Mouse (Mus musculus): ENCODE results near the gene Fancb.

GRCm38 (mm10) chrX:164941540-164941939 is 38.9 kb upstream of the Fancb start:
- TF ChIP-seq CTCF (IDR thresholded peaks at IDR 0.05; ENCODE audit: insufficient read depth, low read depth, low read length) (no peak), POLR2A (IDR thresholded peaks at IDR 0.05; ENCODE audit: insufficient read depth, low read depth, low read length) (no peak)

Data from olfactory bulb, adult 2 months (tissue).